Mouse (Mus musculus) erythroblast, embryonic 14.5 days (primary cell): Measurements from ENCODE around the gene Zfp84. TPM values are rescaled to one million over a fixed set of nuclear protein-coding genes. Genes with fewer than 3 reads are reported as not detected.
"Not testable (repeated sequence)": the region's sequence is repeated elsewhere in the genome, so short reads cannot be mapped to it uniquely, and the experiment has no call there.

Experiments used
- H3K27me3 ChIP-seq: 2 replicates; pipeline ENCODE4 v1.6.1; 2012; ENCODE audit warnings: inconsistent platforms; ENCODE audit not compliant: control insufficient read depth
- H3K36me3 ChIP-seq: 2 replicates; pipeline ENCODE4 v1.6.1; 2012; ENCODE audit warnings: mild to moderate bottlenecking, inconsistent platforms; ENCODE audit not compliant: control insufficient read depth
- H3K4me1 ChIP-seq: 2 replicates; pipeline ENCODE4 v1.6.1; 2012; ENCODE audit warnings: inconsistent platforms; ENCODE audit not compliant: control insufficient read depth
- H3K4me3 ChIP-seq: replicated peaks from 2 replicates; pipeline ENCODE3; 2012; ENCODE audit warnings: moderate library complexity, mild to moderate bottlenecking, inconsistent platforms
- H3K9me3 ChIP-seq: 2 replicates; pipeline ENCODE4 v1.6.1; 2012; ENCODE audit warnings: low read length, inconsistent platforms, mixed read lengths; ENCODE audit not compliant: control insufficient read depth
- GATA1 ChIP-seq: IDR thresholded peaks from 2 replicates; pipeline ENCODE4 v1.6.1; 2012; ENCODE audit warnings: low read length, inconsistent platforms, mixed read lengths
- TAL1 ChIP-seq: IDR thresholded peaks from 3 replicates; pipeline ENCODE4 v1.6.1; 2012; ENCODE audit warnings: low read length, inconsistent platforms, mixed read lengths
- polyA plus RNA-seq: library from polyadenylated mRNA; stranded (reverse); fragments of >175 nt; gene quantifications from 2 replicates; pipeline ENCODE4 v1.2.3, GENCODE M21; 2012

Gene Zfp84
- 0.04 and 0.08 TPM in 2 replicates for polyA plus RNA-seq

DNA sequence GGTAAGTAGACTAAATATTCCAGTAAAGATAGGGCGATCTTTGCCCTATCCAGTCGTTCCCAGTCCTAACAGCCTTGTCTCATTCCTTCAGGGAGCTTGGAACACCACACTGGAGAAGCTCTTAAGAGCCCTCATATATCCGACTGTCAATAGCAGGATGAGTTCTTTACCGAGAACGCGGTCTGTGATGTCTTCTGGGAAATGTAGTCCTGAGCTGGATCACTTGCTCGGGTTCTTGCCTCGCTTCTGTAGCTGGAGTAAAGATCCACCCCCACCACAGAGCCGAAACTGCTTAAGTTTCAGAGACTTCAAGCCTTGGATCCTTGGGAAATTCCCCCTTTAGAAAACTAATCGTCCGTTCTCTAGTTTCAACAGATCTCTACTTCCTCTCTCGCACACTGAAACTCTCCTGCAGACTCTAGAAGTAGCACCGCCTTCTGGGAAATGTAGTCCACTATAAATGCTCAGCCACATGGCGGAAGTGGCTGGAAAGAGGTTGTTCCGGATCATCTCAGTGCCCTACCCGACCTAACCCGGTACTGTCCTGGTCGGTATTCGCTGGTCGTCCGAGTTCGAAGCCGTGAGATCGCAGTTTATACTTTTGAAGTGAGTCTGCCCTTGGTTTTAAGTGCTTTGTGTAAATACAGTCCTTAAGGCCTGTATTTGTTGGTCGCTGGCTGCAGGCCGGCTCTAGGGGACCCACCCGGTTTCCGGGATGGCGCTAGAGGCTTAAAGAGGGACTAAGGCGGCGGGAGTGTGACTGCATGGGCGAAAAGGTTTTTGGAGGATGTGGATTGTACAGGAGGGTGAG, at the start of gene Zfp84:
Zfp84 (plus strand) TSS at position 463 of the 811 bp plus-strand sequence.
- peaks cover 23% of the 10 kb centered on the region for H3K36me3 ChIP-seq
- TF ChIP-seq GATA1 (no peak), TAL1 (no peak)
- H3K4me3 ChIP-seq = peak within 1 kb of the TSS; percentile 92
- H3K9me3 ChIP-seq = no peaks in the 10 kb centered on the region; the same call in 1 of the 2 replicates
- H3K4me1 ChIP-seq = peaks cover 34% of the 10 kb centered on the region
- H3K27me3 ChIP-seq = no peaks in the 10 kb centered on the region

- not testable (repeated sequence) for H3K4me3 ChIP-seq, H3K36me3 ChIP-seq, H3K4me1 ChIP-seq, H3K27me3 ChIP-seq, H3K9me3 ChIP-seq
Observed at GRCm38 (mm10) chr7:29725461-29726142, 42.8 kb upstream of the Zfp84 start.

DNA sequence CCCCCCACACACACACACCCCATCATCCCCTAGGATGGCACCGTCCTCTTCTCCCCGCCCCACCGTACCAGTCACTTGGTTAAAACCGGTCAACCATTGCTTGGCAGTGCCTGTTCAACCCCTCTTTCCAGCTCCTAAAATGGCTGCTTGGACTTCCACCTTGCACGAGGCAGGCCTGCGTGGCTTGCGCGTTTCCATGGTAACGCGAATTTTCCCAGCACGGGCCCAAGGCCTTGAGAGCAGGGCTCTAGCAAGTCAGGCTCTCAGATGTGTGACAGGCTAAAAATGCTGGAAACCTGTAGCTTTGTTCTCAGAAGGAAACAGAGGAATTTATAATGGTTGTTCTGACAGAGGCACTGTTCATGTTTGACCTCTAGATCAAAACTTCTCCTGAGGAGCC, 41.5 kb upstream of the Zfp84 start, which contains the start of gene Catsperg2:
Catsperg2 (minus strand) TSS at position 173 of the 400 bp plus-strand sequence.
- H3K4me3 ChIP-seq, H3K4me1 ChIP-seq, H3K36me3 ChIP-seq, H3K27me3 ChIP-seq: not testable (repeated sequence)
- H3K9me3 ChIP-seq = peaks cover 18% of the 10 kb centered on the region

GRCm38 (mm10) chr7:29728055-29728454, 40.3 kb upstream of the Zfp84 start:
- TF ChIP-seq GATA1 (no peak), TAL1 (no peak)

DNA sequence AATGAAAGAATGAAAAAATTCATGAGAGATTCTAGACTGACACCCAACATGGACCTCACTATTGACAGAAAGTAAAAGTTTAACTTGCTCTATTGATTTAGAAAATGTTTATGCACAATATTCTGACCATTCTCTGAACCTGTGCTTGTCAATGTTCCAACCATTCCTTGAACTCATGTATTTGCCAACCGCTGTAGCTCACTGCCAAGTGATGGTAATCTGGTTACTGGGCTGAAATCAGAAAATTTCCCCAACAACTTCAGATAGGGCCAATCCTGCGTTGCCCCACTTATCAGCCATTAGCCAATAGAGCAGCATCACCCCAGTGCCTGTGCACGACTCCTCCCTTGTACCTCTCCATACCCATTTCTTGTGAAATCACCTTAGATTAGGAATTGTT, 26.1 kb upstream of the Zfp84 start:
- Histone ChIP-seq H3K27me3 (no peaks in the 10 kb centered on the region), H3K4me3 (no peak overlapping the region), H3K4me1 (no peaks in the 10 kb centered on the region), H3K9me3 (peaks cover 28% of the 10 kb centered on the region), H3K36me3 (no peaks in the 10 kb centered on the region)
- no peak for TF ChIP-seq GATA1
- TF ChIP-seq TAL1 = no peak

More at GRCm38 (mm10) chr7:29728055-29728454, 40.3 kb upstream of the Zfp84 start:
- Histone ChIP-seq H3K4me3 (no peak overlapping the region), H3K9me3 (peaks cover 30% of the 10 kb centered on the region), H3K36me3 (no peaks in the 10 kb centered on the region), H3K4me1 (peaks cover 3% of the 10 kb centered on the region; the same call in 1 of the 2 replicates), H3K27me3 (no peaks in the 10 kb centered on the region)

- Histone ChIP-seq H3K36me3 (no peaks in the 10 kb centered on the region), H3K9me3 (peaks cover 13% of the 10 kb centered on the region), H3K4me3 (no peak overlapping the region), H3K4me1 (no peaks in the 10 kb centered on the region), H3K27me3 (no peaks in the 10 kb centered on the region)
- no peak for TF ChIP-seq GATA1
- TF ChIP-seq TAL1 = no peak
Observed at GRCm38 (mm10) chr7:29760476-29760875, 7.9 kb upstream of the Zfp84 start.

DNA sequence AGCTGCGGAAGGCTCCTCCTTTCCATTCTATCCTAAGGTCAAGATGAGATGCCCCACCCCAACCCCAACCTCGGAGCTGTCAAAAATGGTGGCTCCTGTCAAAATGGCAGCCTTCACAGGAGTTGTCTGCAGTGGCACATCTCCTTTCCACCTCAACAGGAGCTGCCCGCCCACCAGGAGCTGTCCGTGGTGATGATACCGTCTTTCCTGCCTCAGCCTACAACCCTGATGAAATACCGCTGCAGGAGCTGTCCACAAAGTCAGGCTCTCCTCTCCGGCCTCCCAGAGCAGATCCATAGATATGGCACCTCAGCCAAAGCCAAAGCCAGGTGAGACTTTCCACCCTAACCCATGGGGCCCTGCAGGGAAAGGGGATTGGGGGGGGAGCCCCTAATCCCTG, 3.6 kb upstream of the Zfp84 start:
- H3K4me3 ChIP-seq = no peak overlapping the region
- TF ChIP-seq TAL1 (no peak), GATA1 (no peak)
- peaks cover 29% of the 10 kb centered on the region for H3K4me1 ChIP-seq
- no peaks in the 10 kb centered on the region for H3K27me3 ChIP-seq
- H3K36me3 ChIP-seq = 0 out of 2 replicates have a peak, but pooled peaks cover 2% of the 10 kb centered on the region
- H3K9me3 ChIP-seq = no peaks in the 10 kb centered on the region; the same call in 1 of the 2 replicates

DNA sequence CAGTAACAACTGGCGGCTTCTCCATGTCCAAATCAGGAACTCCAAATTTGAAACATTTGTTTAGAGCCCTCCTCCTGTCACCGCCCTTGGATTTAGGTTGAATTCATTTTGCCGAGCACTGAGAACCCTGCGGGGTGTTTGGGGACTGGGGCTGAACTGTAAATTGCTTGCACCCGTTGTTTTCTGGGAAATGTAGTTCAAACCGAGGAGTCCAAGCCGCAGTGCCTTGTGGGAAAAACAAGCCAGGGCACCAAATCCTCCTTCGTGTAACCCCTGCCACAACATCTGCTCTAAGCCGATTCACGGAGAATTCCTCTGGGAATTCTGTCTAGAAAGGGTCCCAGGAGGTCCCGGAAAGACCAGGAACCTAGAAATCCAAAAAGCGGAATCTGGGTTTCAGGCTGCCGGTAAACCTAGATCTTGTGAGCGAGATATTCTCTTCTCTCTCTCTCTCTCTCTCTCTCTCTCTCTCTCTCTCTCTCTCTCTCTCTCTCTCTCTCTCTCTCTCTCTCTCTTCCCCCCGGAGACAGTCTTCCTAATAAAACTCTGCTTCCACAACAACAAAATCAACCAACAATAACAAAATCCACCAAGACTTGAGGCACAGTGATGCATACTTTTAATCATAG, 1.2 kb upstream of the Zfp84 start:
- TF ChIP-seq GATA1 = no peak
- TF ChIP-seq TAL1 = no peak
- Histone ChIP-seq H3K9me3 (no peaks in the 10 kb centered on the region; the same call in 1 of the 2 replicates), H3K36me3 (peaks cover 14% of the 10 kb centered on the region), H3K4me3 (peak overlapping the region; percentile 92), H3K27me3 (no peaks in the 10 kb centered on the region), H3K4me1 (peaks cover 34% of the 10 kb centered on the region)

GRCm38 (mm10) chr7:29768980-29769379, 628 bp downstream of the Zfp84 start:
- Histone ChIP-seq H3K9me3 (no peaks in the 10 kb centered on the region; the same call in 1 of the 2 replicates), H3K27me3 (no peaks in the 10 kb centered on the region), H3K4me3 (peak overlapping the region; percentile 92), H3K36me3 (peaks cover 30% of the 10 kb centered on the region), H3K4me1 (peaks cover 34% of the 10 kb centered on the region)
- TF ChIP-seq TAL1 = no peak
- no peak for TF ChIP-seq GATA1
